Mouse (Mus musculus) ES-E14 (cell line): Measurements from ENCODE around the gene Bach2. TPM values are rescaled to one million over a fixed set of nuclear protein-coding genes. Genes with fewer than 3 reads are reported as not detected.

Experiments
- DNase-seq: peaks from one replicate; pipeline ENCODE4 v3.0.0-alpha.2; 2013; ENCODE audit warnings: low read depth, low spot score
- H3K27ac ChIP-seq: 2 replicates; pipeline ENCODE4 v1.5.1; 2012; ENCODE audit warnings: low read depth, mild to moderate bottlenecking, low read length, moderate library complexity, mixed read lengths; ENCODE audit not compliant: poor library complexity, insufficient read depth, severe bottlenecking
- H3K36me3 ChIP-seq: 2 replicates; pipeline ENCODE4 v1.6.1; 2012; ENCODE audit warnings: mild to moderate bottlenecking, low read length, moderate library complexity, mixed read lengths; ENCODE audit not compliant: control insufficient read depth, poor library complexity, insufficient read depth, severe bottlenecking
- H3K4me1 ChIP-seq, 2 experiments: fragments of 150-350 bp in 1 of 2; sonication (generic) in 1 of 2; 2 replicates each; pipeline ENCODE4 v1.6.1; 2012; ENCODE audit warnings: low read length in 2 of 2, mild to moderate bottlenecking in 1 of 2, mixed read lengths in 1 of 2; ENCODE audit not compliant: control insufficient read depth in 2 of 2, insufficient read depth in 2 of 2, poor library complexity in 1 of 2
- H3K4me3 ChIP-seq, 2 experiments: fragments of 150-350 bp in 1 of 2; sonication (generic) in 1 of 2; 2 replicates each; pipeline ENCODE4 v1.5.1; 2012; ENCODE audit warnings: low read length in 2 of 2, low read depth in 1 of 2, mild to moderate bottlenecking in 1 of 2, mixed read lengths in 1 of 2; ENCODE audit not compliant: insufficient read depth in 1 of 2, poor library complexity in 1 of 2, severe bottlenecking in 1 of 2
- H3K9ac ChIP-seq: 2 replicates; pipeline ENCODE4 v1.6.1; 2012; ENCODE audit warnings: low read depth, mild to moderate bottlenecking, low read length, mixed read lengths; ENCODE audit not compliant: poor library complexity, insufficient read depth, severe bottlenecking
- H3K9me3 ChIP-seq: fragments of 150-350 bp; sonication (generic); 2 replicates; pipeline ENCODE4 v1.6.1; 2012; ENCODE audit warnings: low read depth, mild to moderate bottlenecking, low read length; ENCODE audit not compliant: control insufficient read depth, insufficient read depth
- CHD2 ChIP-seq: IDR thresholded peaks from 2 replicates; pipeline ENCODE4 v1.6.1; 2014; ENCODE audit warnings: mild to moderate bottlenecking, low read depth, low read length, inconsistent platforms
- HCFC1 ChIP-seq: IDR thresholded peaks from 2 replicates; pipeline ENCODE4 v1.6.1; 2012; ENCODE audit warnings: low read length, inconsistent platforms, borderline replicate concordance; ENCODE audit not compliant: insufficient read depth
- MAFK ChIP-seq: IDR thresholded peaks from 2 replicates; pipeline ENCODE4 v1.6.1; 2014; ENCODE audit warnings: mild to moderate bottlenecking, low read depth, low read length, inconsistent platforms; ENCODE audit not compliant: insufficient read depth
- ZC3H11A ChIP-seq: IDR thresholded peaks from 2 replicates; pipeline ENCODE4 v1.6.1; 2012; ENCODE audit warnings: low read depth, mild to moderate bottlenecking, inconsistent platforms, low read length, borderline replicate concordance
- ZNF384 ChIP-seq: IDR thresholded peaks from 2 replicates; pipeline ENCODE4 v1.6.1; 2012; ENCODE audit warnings: low read depth, low read length, inconsistent platforms
- in situ Hi-C, 2 experiments: fragments of 600-800 bp; cut with MboI; formaldehyde crosslinking; loops; one replicate each; pipeline ENCODE4 v1.15.1; 2025; ENCODE audit warnings: low sequenced_read_pairs in 2 of 2, inconsistent platforms in 1 of 2; ENCODE audit not compliant: unreplicated experiment in 2 of 2
- total RNA-seq: library from RNA; depleted of rRNA; stranded (reverse); fragments of 300-350 nt; gene quantifications from 2 replicates; pipeline ENCODE4 v1.2.3, GENCODE M21; 2012

Gene Bach2
- total RNA-seq, 1 experiment: 3.3 TPM

DNA sequence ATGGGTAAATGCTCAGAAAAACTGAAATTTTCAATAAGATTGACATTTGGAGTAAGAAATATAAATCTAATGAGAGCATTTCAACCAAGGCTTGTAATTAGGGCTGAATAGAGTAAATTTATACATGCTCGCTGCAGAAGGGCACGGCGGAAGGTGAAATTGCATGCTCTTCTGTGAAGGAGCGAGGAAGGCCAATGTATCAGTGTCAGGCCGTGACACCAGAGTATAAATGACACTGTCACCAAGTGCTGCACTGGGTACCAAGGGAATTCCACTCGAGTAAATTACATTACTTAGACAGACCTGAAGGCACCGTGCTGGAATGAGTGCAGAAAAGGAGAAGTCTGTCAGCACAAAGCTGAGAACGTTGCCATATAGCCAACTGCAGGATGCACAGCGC lies 190.1 kb downstream of the Bach2 start:
- no peak for DNase-seq
- H3K36me3 ChIP-seq: no peaks in the 10 kb centered on the region
- H3K27ac ChIP-seq: no peak overlapping the region
- H3K9ac ChIP-seq: no peak overlapping the region
- no peak overlapping the region for H3K4me3 ChIP-seq
- H3K9me3 ChIP-seq: no peaks in the 10 kb centered on the region
- TF ChIP-seq ZC3H11A: no peak
- H3K4me1 ChIP-seq: no peaks in the 10 kb centered on the region
- in situ Hi-C loops: no loop called here

DNA sequence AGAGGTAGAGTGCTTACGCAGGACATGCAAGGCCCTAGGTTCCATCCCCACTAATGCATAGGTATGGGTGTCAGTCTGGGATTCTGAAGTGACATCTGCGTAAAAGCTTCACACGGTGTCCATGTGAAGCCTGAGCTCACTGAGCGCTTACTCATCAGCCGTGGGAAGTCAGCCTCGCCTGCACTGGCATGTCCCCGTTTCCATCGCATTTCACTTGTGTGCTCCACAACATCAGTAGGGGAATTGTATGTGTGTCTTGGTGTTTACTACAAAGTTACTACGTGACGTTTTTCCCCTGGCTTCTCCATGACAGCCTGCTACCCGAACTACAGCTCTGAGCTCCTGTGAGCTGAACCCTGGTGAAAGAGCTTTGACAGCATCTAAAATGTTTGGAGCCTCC lies 191.5 kb downstream of the Bach2 start:
- TF ChIP-seq CHD2 (no peak), MAFK (no peak), ZC3H11A (no peak), HCFC1 (no peak), ZNF384 (no peak)
- Histone ChIP-seq H3K4me3 (no peak overlapping the region), H3K9ac (no peak overlapping the region), H3K9me3 (no peaks in the 10 kb centered on the region), H3K27ac (no peak overlapping the region), H3K36me3 (no peaks in the 10 kb centered on the region), H3K4me1 (no peaks in the 10 kb centered on the region)
- in situ Hi-C loops: no loop called here
- no peak for DNase-seq

GRCm38 (mm10) chr4:32430981-32431380 lies 192.4 kb downstream of the Bach2 start:
- in situ Hi-C loops: no loop called here
- H3K9ac ChIP-seq: no peak overlapping the region
- TF ChIP-seq CHD2 (no peak), MAFK (no peak), HCFC1 (no peak), ZC3H11A (no peak), ZNF384 (no peak)
- no peak overlapping the region for H3K27ac ChIP-seq
- DNase-seq: no peak
- no peaks in the 10 kb centered on the region for H3K9me3 ChIP-seq
- no peak overlapping the region for H3K4me3 ChIP-seq
- no peaks in the 10 kb centered on the region for H3K4me1 ChIP-seq
- no peaks in the 10 kb centered on the region for H3K36me3 ChIP-seq

DNA sequence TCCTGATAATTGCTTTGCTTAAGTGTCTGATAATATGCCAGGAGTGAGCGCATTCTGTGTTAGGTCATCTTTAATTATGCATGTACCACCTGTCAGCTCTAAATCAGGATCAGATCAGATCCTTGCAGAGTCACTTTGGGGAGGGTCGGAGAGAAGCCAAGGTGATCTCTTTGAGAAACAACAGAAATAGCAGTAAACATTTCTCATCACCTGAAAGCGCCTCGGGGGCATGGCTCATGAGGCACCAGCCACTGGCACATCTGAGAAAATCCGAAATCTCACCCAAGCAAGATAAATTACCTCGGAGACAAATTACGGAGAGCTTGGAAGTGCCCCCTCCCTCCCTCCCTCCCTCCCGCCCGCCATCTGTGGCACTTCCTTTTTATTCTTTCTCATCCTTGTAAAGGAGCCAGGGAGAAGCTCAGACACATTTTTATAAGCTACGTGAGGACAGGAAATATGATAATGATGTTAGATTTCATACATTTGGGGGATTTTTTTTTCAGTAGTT lies 193.7 kb downstream of the Bach2 start:
- in situ Hi-C loops: no loop called here
- no peak for DNase-seq

DNA sequence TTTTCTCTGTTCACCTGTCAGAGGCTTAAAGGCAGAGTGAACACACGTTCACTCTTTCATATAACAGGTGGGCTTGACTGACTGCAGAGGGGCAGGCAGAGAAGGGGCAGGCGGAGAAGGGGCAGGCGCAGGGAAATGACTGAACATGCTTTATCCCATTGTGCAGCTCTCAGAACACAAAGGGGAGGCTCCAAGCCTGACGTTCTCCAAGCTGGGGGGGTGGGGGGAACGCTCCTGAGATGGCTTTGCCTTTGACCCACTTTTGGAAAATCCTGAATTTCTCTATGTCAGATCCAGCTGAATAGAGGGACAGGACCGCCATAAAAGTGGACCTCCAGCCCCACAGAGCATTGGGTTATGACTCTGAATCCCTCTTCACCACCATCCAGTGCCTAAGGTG lies 194.3 kb downstream of the Bach2 start:
- no peak overlapping the region for H3K27ac ChIP-seq
- H3K4me1 ChIP-seq: no peaks in the 10 kb centered on the region

More for the DNA sequence above, 193.7 kb downstream of the Bach2 start:
- Histone ChIP-seq H3K9ac (no peak overlapping the region), H3K36me3 (no peaks in the 10 kb centered on the region), H3K4me3 (no peak overlapping the region), H3K27ac (no peak overlapping the region), H3K4me1 (no peaks in the 10 kb centered on the region), H3K9me3 (no peaks in the 10 kb centered on the region)
- TF ChIP-seq CHD2 (no peak), ZC3H11A (no peak), MAFK (no peak), HCFC1 (no peak)

More for the DNA sequence above, 194.3 kb downstream of the Bach2 start:
- Histone ChIP-seq H3K9ac (no peak overlapping the region), H3K36me3 (no peaks in the 10 kb centered on the region), H3K9me3 (no peaks in the 10 kb centered on the region), H3K4me3 (no peak overlapping the region)
- in situ Hi-C loops: no loop called here
- no peak for DNase-seq
- TF ChIP-seq ZNF384: no peak
- TF ChIP-seq ZC3H11A: no peak
- TF ChIP-seq MAFK: no peak
- no peak for TF ChIP-seq HCFC1
- no peak for TF ChIP-seq CHD2
